Mouse (Mus musculus) erythroblast, embryonic 14.5 days (primary cell): ENCODE results near the gene Krt15.

Source experiments
- GATA1 ChIP-seq: IDR thresholded peaks from 2 replicates; pipeline ENCODE4 v1.6.1; 2012; ENCODE audit warnings: low read length, inconsistent platforms, mixed read lengths
- TAL1 ChIP-seq: IDR thresholded peaks from 3 replicates; pipeline ENCODE4 v1.6.1; 2012; ENCODE audit warnings: low read length, inconsistent platforms, mixed read lengths

DNA sequence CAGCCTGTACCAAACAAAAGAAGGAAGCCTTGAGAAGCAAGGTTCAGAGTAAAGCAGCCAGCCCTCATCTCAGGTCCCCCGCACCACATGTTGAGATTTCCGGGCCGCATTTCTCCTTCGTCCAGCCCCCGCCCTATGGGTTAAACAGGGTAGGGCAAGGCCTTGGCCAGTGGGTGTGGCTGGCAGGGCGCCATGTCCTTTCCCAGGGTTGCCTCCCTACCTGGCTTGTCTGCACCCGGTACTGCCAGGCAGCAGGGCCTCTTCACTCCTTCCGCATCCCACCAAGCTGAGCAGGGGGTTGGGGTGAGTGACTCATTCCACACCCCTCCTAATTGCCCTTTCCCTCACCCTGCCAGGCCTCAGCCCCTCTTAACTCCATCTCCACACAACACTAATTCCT lies 32.3 kb upstream of the Krt15 start:
- TF ChIP-seq TAL1, result no peak
- no peak for TF ChIP-seq GATA1
